Mouse (Mus musculus): ENCODE data around the gene Psap. TPM values are rescaled to one million over a fixed set of nuclear protein-coding genes. Genes with fewer than 3 reads are reported as not detected.
A peak's percentile ranks its signal among the peaks of the same experiment; 100 is the strongest.

The Psap gene
- total RNA-seq, 1 experiment: 365 TPM

DNA sequence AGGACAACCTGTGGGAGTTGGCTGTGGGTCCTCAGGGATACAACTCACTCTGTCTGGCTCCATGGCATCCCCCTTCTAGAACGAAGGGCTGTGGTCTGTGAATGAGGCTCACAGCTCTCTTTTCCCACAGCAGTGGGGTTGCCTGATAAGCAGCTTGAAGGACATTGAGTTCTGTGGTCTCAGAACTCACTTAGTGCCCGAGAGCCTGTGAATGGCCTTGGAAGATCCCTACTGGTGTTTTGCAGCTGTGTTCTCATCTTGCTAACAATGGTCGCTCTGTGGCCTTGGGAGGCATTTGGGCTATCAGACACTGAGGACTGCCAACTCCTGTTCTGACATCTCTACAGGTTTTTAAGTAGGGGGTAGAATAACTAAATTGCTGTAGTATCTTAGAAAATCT lies 17.9 kb downstream of the Psap start:
- Histone ChIP-seq H3K9ac (ENCODE audit: insufficient read depth, low read depth, low read length, poor library complexity, severe bottlenecking) (no peak overlapping the region), H3K27ac (ENCODE audit: insufficient read depth, low read depth, low read length, poor library complexity, severe bottlenecking) (no peak overlapping the region), H3K9me3 (ENCODE audit: control insufficient read depth, insufficient read depth, low read depth, low read length) (no peaks in the 10 kb centered on the region), H3K4me1 (ENCODE audit: control insufficient read depth in 2 of 2, insufficient read depth in 2 of 2, low read length in 2 of 2, poor library complexity in 1 of 2) (peaks cover 2 to 7% of the 10 kb centered on the region in 2 experiments; a peak in 2 of 4 replicates), H3K4me3 (ENCODE audit: insufficient read depth in 1 of 2, low read depth in 1 of 2, low read length in 2 of 2, poor library complexity in 1 of 2, severe bottlenecking in 1 of 2) (no peak overlapping the region), H3K36me3 (ENCODE audit: control insufficient read depth, insufficient read depth, low read length, poor library complexity, severe bottlenecking) (peaks cover 66% of the 10 kb centered on the region)
- TF ChIP-seq HCFC1 (IDR thresholded peaks at IDR 0.05; ENCODE audit: borderline replicate concordance, insufficient read depth, low read length) (no peak), ZNF384 (IDR thresholded peaks at IDR 0.05; ENCODE audit: low read depth, low read length) (no peak), MAFK (IDR thresholded peaks at IDR 0.05; ENCODE audit: insufficient read depth, low read depth, low read length) (no peak), CHD2 (IDR thresholded peaks at IDR 0.05; ENCODE audit: low read depth, low read length) (no peak), ZC3H11A (IDR thresholded peaks at IDR 0.05; ENCODE audit: borderline replicate concordance, low read depth, low read length) (no peak)
- in situ Hi-C loops (cut with MboI; ENCODE audit: low sequenced_read_pairs in 2 of 2, unreplicated experiment in 2 of 2): no loop called here
- no peak for DNase-seq (ENCODE audit: low read depth, low spot score)

DNA sequence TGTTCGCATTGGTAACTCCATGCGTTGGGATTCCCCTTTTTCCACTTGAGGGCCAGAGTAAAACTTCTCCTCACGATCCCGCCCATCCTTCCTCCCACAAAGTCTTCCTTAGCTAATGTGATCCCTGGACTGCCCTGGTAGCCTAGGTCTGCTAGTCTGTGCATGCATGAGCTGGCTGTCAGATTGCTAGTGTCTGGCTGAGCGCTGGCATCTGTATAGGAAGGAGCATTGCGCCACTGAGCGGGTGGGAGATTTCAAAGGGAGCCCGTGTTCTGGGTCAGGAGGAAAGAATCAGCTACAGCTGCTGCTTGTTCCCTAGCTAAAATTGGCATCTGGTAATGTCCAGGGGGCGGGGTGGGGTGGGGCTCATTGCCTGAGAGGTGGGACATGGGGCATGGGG lies 18.6 kb downstream of the Psap start:
- no peak overlapping the region for H3K4me3 ChIP-seq (ENCODE audit: insufficient read depth in 1 of 2, low read depth in 1 of 2, low read length in 2 of 2, poor library complexity in 1 of 2, severe bottlenecking in 1 of 2)
- TF ChIP-seq ZC3H11A (IDR thresholded peaks at IDR 0.05; ENCODE audit: borderline replicate concordance, low read depth, low read length) (no peak), CHD2 (IDR thresholded peaks at IDR 0.05; ENCODE audit: low read depth, low read length) (no peak), MAFK (IDR thresholded peaks at IDR 0.05; ENCODE audit: insufficient read depth, low read depth, low read length) (no peak), HCFC1 (IDR thresholded peaks at IDR 0.05; ENCODE audit: borderline replicate concordance, insufficient read depth, low read length) (no peak), ZNF384 (IDR thresholded peaks at IDR 0.05; ENCODE audit: low read depth, low read length) (no peak)
- no peaks in the 10 kb centered on the region for H3K9me3 ChIP-seq (ENCODE audit: control insufficient read depth, insufficient read depth, low read depth, low read length)
- H3K4me1 ChIP-seq (ENCODE audit: control insufficient read depth in 2 of 2, insufficient read depth in 2 of 2, low read length in 2 of 2, poor library complexity in 1 of 2): 0 out of 4 replicates have a peak, but pooled peaks cover 0 to under 1% of the 10 kb centered on the region in 2 experiments
- DNase-seq (ENCODE audit: low read depth, low spot score): no peak
- no peak overlapping the region for H3K27ac ChIP-seq (ENCODE audit: insufficient read depth, low read depth, low read length, poor library complexity, severe bottlenecking)
- no peak overlapping the region for H3K9ac ChIP-seq (ENCODE audit: insufficient read depth, low read depth, low read length, poor library complexity, severe bottlenecking)
- in situ Hi-C loops (cut with MboI; ENCODE audit: low sequenced_read_pairs in 2 of 2, unreplicated experiment in 2 of 2): no loop called here
- peaks cover 72% of the 10 kb centered on the region for H3K36me3 ChIP-seq (ENCODE audit: control insufficient read depth, insufficient read depth, low read length, poor library complexity, severe bottlenecking)

DNA sequence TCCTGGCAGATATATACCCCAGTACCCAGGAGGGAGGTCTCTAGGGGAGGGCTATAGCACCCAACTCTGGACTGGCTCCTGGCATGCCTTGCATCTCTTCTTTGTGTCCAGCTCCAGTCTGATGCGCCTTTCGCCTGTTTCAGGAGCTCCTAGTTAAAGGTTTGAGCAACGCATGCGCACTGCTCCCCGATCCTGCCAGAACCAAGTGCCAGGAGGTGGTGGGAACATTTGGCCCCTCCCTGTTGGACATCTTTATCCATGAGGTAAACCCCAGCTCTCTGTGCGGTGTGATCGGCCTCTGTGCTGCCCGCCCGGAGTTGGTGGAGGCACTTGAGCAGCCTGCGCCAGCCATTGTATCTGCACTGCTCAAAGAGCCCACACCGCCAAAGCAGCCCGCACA lies 22.2 kb downstream of the Psap start:
- in situ Hi-C loops (cut with MboI; ENCODE audit: low sequenced_read_pairs in 2 of 2, unreplicated experiment in 2 of 2): loop anchor here in 1 of 2 experiments (10.0 kb wide), 2 partner anchors 105 to 455 kb away; partner anchors contain the start of gene Slc29a3
- Histone ChIP-seq H3K4me3 (ENCODE audit: insufficient read depth in 1 of 2, low read depth in 1 of 2, low read length in 2 of 2, poor library complexity in 1 of 2, severe bottlenecking in 1 of 2) (peak overlapping the region; percentile 19 to 40; a peak in 2 of 4 replicates), H3K4me1 (ENCODE audit: control insufficient read depth in 2 of 2, insufficient read depth in 2 of 2, low read length in 2 of 2, poor library complexity in 1 of 2) (no peaks in the 10 kb centered on the region; a peak in 1 of 4 replicates), H3K9me3 (ENCODE audit: control insufficient read depth, insufficient read depth, low read depth, low read length) (no peaks in the 10 kb centered on the region), H3K36me3 (ENCODE audit: control insufficient read depth, insufficient read depth, low read length, poor library complexity, severe bottlenecking) (peaks cover 52% of the 10 kb centered on the region), H3K27ac (ENCODE audit: insufficient read depth, low read depth, low read length, poor library complexity, severe bottlenecking) (no peak overlapping the region), H3K9ac (ENCODE audit: insufficient read depth, low read depth, low read length, poor library complexity, severe bottlenecking) (0 out of 2 replicates have a peak overlapping the region, but pooled peaks have one; percentile 1)
- no peak for DNase-seq (ENCODE audit: low read depth, low spot score)
- TF ChIP-seq HCFC1 (IDR thresholded peaks at IDR 0.05; ENCODE audit: borderline replicate concordance, insufficient read depth, low read length) (no peak), CHD2 (IDR thresholded peaks at IDR 0.05; ENCODE audit: low read depth, low read length) (no peak), ZNF384 (IDR thresholded peaks at IDR 0.05; ENCODE audit: low read depth, low read length) (no peak), ZC3H11A (IDR thresholded peaks at IDR 0.05; ENCODE audit: borderline replicate concordance, low read depth, low read length) (no peak), MAFK (IDR thresholded peaks at IDR 0.05; ENCODE audit: insufficient read depth, low read depth, low read length) (no peak)

DNA sequence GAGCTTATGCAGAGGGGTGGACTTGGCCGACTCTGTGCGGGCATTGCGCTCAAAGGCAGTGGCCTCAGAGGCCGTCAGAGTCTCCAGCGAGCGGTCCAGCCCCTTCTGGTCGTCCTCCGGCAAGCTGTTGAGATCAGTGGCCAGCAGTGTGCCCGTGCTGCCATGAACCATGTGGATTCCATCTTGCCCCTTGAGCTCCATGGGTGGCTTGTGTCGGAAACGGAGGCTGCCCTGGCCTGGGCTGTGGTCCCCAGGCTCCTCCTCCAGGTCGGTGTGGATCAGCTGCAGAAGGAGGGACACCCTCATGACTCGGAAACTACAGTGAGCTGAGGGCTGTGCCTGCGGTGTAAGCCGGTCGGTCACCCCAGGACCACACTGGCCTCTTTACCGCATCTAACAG lies 26.0 kb downstream of the Psap start:
- peaks cover 0 to 3% of the 10 kb centered on the region in 2 experiments; a peak in 1 of 4 replicates for H3K4me1 ChIP-seq (ENCODE audit: control insufficient read depth in 2 of 2, insufficient read depth in 2 of 2, low read length in 2 of 2, poor library complexity in 1 of 2)
- H3K9me3 ChIP-seq (ENCODE audit: control insufficient read depth, insufficient read depth, low read depth, low read length): no peaks in the 10 kb centered on the region
- in situ Hi-C loops (cut with MboI; ENCODE audit: low sequenced_read_pairs in 2 of 2, unreplicated experiment in 2 of 2): loop anchor here in 1 of 2 experiments (10.0 kb wide), 2 partner anchors 101 to 451 kb away; partner anchors contain the start of gene Slc29a3
- H3K27ac ChIP-seq (ENCODE audit: insufficient read depth, low read depth, low read length, poor library complexity, severe bottlenecking): no peak overlapping the region
- H3K4me3 ChIP-seq (ENCODE audit: insufficient read depth in 1 of 2, low read depth in 1 of 2, low read length in 2 of 2, poor library complexity in 1 of 2, severe bottlenecking in 1 of 2): no peak overlapping the region
- no peak overlapping the region for H3K9ac ChIP-seq (ENCODE audit: insufficient read depth, low read depth, low read length, poor library complexity, severe bottlenecking)
- no peak for DNase-seq (ENCODE audit: low read depth, low spot score)
- H3K36me3 ChIP-seq (ENCODE audit: control insufficient read depth, insufficient read depth, low read length, poor library complexity, severe bottlenecking): peaks cover 31% of the 10 kb centered on the region
- no peak for TF ChIP-seq CHD2 (IDR thresholded peaks at IDR 0.05; ENCODE audit: low read depth, low read length)
- TF ChIP-seq HCFC1 (IDR thresholded peaks at IDR 0.05; ENCODE audit: borderline replicate concordance, insufficient read depth, low read length): no peak
- no peak for TF ChIP-seq ZC3H11A (IDR thresholded peaks at IDR 0.05; ENCODE audit: borderline replicate concordance, low read depth, low read length)
- no peak for TF ChIP-seq ZNF384 (IDR thresholded peaks at IDR 0.05; ENCODE audit: low read depth, low read length)
- no peak for TF ChIP-seq MAFK (IDR thresholded peaks at IDR 0.05; ENCODE audit: insufficient read depth, low read depth, low read length)

Measured in ES-E14 (cell line).